Mouse (Mus musculus): ENCODE measurements at regions not wholly inside any gene's neighbourhood (a gene's known extent, or its start where the extent isn't known, plus 50 kb on each side); places are given as distances from the start of the nearest gene placed in this dataset.

DNA sequence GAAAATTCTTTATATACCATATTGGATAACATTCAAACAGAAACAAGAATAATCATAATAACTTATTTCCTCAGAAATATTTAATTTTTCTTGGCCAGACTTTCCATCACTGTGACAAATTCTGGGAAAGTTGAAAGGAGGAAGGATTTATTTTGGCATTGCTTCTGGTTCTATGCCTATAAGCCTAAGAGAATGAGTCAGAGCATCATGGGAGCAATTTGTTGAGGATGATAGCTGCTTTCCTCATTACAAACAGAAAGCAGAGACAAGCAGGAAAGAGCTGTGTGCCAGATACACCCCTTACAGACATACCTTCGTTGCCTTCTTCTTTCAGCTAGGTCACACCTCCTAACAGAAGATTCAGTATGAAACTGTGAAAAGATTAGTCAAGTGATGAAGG lies 115.3 kb downstream of the Rgs21 start:
- TF ChIP-seq RCOR1 (IDR thresholded peaks at IDR 0.05; ENCODE audit: low read depth, low read length): no peak
- no peak for TF ChIP-seq E2F4 (IDR thresholded peaks at IDR 0.05; ENCODE audit: borderline replicate concordance, low read depth, low read length)
- no peak for TF ChIP-seq USF1 (IDR thresholded peaks at IDR 0.05; ENCODE audit: low read depth, low read length)
- TF ChIP-seq GATA1 (IDR thresholded peaks at IDR 0.05; ENCODE audit: low read depth, low read length): no peak
- no peak for TF ChIP-seq HCFC1 (IDR thresholded peaks at IDR 0.05; ENCODE audit: low read depth, low read length)
- no peak for TF ChIP-seq CTCF (IDR thresholded peaks at IDR 0.05 in 2 of 3, conservative IDR thresholded peaks at IDR 0.05 in 1 of 3; ENCODE audit: control insufficient read depth in 1 of 3, insufficient read depth in 1 of 3, low read depth in 2 of 3, low read length in 3 of 3, poor library complexity in 1 of 3, severe bottlenecking in 1 of 3)
- no peak for TF ChIP-seq NELFE (IDR thresholded peaks at IDR 0.05; ENCODE audit: low read depth, low read length)
- no peak for TF ChIP-seq MXI1 (IDR thresholded peaks at IDR 0.05; ENCODE audit: low read depth, low read length)
- no peak for TF ChIP-seq POLR2A (IDR thresholded peaks at IDR 0.05; ENCODE audit: control insufficient read depth in 1 of 2, insufficient read depth in 1 of 2, low read depth in 1 of 2, low read length in 2 of 2, poor library complexity in 1 of 2)
- no peak for TF ChIP-seq ZC3H11A (IDR thresholded peaks at IDR 0.05; ENCODE audit: low read depth, low read length)
- no peak for TF ChIP-seq EP300 (IDR thresholded peaks at IDR 0.05; ENCODE audit: low read depth in 1 of 2, low read length in 2 of 2)
- no peak for TF ChIP-seq ETS1 (IDR thresholded peaks at IDR 0.05; ENCODE audit: low read depth, low read length)
- no peak for TF ChIP-seq MAX (IDR thresholded peaks at IDR 0.05; ENCODE audit: low read length)

All from MEL (cell line).